Mouse (Mus musculus) gastrocnemius, postnatal 10 days (tissue): Measurements from ENCODE around the gene Ppp2r5a. TPM values are rescaled to one million over a fixed set of nuclear protein-coding genes. Genes with fewer than 3 reads are reported as not detected.

Experiments
- DNase-seq: peaks from one replicate; pipeline ENCODE4 v3.0.0; 2021; ENCODE audit warnings: mixed read lengths
- total RNA-seq, 2 experiments: library from RNA; stranded (reverse); gene quantifications; 2 replicates each; pipeline ENCODE4 v1.2.3; 2021

Ppp2r5a gene
- total RNA-seq, 2 experiments from 2014 or later: 68.2 to 69.3 TPM

DNA sequence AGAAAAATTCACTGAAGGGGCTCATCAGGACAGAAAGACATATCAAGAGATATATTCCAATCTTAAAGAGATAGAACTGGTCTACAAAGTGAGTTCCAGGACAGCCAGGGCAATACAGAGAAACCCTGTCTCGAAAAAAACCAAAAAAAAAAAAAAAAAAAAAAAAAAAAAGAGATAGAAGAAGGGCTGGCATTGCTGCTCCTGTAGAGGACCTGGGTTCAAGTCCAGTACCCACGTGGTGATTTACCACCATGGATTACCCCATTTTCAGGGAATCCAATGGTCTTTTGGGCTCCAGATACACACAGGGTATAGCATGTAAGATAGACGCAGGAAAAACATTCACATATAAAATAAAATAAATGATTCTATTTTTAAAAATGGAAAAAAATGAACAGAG, 22.2 kb downstream of the Ppp2r5a start:
- DNase-seq: no peak

DNA sequence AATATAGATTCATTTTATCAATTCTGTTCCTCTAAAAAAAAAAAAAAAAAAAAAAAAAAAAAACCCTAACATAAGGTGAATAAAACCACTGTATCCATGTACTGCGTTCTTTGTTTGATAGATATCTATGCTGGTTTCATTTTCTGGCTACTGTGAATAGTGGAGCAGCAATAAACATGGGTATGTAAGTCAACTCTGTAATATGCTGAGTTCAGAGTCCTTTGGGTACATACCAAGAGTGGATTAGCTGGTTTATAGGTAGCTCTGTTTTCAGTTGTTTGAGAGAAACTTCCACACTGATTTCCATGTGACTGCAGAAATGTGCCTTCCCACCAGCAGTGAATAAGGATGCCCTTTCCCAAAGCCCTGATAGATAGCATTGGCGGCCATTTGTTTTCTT, 25.0 kb downstream of the Ppp2r5a start:
- no peak for DNase-seq

DNA sequence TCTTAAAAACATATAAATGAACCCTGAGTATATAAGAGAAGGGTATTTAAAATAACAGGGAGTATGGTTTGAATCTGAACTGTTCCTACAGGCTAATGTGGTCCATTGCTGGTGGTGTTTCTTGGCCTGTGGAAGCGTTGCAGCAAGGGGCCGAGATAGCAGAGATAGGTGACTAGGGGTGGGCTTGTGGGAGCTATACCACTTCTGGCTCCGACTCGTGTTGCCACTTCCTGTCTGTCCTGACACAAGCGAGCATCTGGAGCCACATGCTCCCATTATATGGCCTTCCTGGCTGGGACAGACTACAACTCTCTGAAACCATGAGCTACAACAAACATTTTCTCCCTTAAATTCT, 27.5 kb downstream of the Ppp2r5a start:
- no peak for DNase-seq

DNA sequence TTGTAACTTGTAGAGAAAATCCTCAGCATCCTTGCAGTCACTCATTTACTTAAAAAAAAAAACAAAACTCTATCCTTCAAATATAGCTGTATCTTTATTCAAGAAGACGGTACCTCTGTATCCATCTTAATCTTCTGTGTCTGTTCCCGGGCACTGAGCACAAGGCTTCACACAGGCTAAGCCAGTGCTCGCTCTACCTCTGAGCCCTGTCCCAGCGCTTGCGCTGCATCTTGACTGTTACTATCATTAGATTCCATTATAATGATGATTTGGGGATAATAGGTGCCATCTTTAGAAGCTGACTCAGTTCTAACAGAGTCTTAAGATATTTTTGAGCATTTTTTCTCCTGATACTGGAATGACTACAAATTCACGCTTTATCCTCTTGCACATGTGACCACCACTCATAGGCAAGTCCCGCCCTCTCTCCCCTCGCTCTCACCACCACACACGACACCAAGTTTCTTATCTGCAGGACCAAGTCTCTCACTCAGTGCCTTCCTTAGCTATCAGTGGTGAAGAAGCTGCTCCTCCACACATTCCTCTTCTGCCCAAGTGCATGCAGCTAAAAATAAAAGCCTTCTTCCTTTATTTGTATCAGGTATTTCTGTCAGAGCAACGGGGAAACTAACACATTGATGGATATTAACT, 28.0 kb downstream of the Ppp2r5a start:
- no peak for DNase-seq

DNA sequence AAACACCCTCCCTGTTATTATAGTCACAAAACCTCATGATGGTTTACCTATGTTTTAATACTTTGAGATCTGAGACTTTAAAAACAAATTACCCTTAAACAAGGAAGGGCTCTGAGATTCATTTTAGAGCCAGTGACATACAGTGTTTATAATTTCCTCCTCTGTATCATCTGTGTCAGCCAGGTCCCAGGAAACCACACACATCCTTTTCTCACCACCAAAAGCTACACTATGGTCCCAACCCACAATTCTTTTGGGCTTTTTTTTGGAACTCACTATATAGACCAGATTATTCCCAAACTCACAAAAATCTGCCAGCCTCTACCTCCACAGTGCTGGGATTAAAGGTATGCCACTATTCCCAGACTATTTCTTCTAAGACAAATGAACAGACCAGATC, 33.9 kb downstream of the Ppp2r5a start:
- no peak for DNase-seq

DNA sequence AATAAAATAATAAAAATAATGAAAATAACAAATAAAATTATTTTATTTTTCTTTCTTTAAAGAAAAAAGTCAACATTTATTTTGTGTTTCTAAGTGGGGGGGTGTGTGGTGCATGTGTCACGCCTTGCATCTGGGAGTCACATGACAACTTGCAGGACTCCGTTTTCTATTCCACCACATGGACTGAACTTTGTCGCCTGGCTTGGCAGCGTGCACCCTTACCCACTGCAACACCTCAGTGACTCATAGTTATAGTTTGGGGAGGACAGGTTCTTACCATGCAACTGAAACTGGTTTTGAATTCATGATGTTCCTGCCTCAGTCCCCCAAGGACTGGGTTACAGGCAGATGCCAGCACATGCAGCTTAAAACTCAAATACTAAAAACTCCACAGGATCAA, 34.9 kb downstream of the Ppp2r5a start:
- DNase-seq: no peak

DNA sequence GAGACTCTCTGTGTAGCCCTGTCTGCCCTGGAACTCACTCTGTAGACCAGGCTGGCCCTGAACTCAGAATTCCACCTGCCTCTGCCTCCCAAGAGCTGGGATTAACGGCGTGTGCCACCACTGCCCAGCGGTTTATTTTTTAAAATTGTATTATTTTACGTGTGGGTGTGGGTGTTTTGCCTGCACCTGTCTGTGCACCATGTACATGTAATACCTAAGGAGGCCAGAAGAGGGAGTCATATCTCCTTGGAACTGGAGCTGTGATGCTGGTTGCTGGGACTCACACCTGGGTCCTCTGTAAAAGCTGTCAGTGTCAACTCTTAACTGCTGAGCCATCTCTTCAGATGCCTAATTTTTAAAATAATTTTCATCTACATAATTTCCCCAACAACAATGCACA, 38.6 kb downstream of the Ppp2r5a start:
- DNase-seq: no peak

DNA sequence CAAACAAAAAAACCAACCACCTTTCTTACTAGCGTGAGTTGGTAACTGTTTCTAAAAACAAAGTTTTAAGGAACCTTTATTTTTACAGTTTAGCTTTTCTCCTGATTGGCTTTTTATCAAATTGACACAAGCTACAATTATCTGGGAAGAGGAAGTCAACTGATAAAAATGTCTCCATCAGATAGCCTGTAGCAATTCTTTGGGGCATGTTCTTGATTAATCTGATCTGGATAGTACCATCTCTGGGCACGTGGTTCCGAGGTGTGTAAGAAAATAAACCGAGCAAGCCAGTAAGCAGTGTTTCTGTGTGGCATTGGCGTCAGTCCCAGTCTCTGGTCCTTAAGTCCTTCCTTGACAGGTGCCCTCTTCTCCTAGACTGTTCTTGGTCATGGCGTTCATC, 40.7 kb downstream of the Ppp2r5a start:
- no peak for DNase-seq

DNA sequence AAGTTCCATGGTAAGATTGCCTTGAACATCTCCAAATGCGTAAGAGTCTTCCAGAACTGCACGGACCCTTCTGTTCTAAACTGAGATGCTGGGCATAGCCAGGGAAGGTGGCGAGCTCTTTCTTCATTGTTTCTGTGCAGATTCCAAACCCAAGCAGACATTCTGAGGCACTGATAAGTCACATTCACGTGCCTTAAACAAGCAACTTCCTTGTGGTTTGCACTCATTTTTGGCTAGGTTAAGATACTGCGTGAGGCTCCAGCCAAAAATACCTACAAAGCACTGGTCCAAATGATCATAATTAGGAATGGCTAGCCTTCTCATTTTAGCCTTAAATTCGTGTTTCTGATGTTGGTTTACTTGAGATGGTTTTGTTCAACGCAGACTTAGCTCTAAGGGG, 43.6 kb downstream of the Ppp2r5a start:
- DNase-seq: no peak

DNA sequence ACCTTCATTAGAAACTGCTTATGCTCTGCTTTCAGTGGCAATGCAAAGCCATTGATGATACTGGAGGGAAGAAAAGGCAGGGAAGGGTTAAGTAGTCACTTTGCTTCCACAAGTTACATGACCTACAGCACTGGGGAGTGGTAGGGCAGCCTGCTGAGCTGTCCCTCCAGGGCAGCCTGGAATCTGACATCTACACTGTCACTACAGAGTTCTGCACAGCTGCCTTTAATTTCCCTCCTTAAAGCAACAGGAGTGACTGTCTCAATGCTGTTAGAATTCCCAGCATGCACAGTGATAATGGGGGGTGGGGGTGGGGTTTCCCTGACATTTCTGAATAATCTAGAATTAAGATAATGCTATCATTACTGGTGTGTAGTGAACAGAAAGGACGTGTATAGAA, 46.1 kb downstream of the Ppp2r5a start:
- no peak for DNase-seq

DNA sequence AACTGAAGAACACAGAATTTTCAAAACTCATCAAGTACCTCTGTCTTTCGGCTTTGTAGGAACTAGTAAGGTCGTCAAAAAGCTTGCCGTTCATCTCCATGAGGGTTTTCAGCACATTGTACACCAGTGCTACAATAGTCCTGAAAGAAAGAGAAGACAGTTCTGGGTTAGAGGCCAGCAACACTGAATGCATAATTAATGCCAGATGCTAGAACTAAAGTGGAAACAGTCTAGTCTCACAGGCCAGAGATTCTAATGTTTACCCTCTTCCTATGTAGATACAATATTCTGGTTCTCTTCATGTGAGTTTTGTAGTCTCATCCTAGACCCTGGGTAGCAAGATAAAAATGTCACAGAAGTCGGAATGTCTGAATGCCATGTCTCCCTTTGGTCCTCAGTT, 49.2 kb downstream of the Ppp2r5a start:
- no peak for DNase-seq

DNA sequence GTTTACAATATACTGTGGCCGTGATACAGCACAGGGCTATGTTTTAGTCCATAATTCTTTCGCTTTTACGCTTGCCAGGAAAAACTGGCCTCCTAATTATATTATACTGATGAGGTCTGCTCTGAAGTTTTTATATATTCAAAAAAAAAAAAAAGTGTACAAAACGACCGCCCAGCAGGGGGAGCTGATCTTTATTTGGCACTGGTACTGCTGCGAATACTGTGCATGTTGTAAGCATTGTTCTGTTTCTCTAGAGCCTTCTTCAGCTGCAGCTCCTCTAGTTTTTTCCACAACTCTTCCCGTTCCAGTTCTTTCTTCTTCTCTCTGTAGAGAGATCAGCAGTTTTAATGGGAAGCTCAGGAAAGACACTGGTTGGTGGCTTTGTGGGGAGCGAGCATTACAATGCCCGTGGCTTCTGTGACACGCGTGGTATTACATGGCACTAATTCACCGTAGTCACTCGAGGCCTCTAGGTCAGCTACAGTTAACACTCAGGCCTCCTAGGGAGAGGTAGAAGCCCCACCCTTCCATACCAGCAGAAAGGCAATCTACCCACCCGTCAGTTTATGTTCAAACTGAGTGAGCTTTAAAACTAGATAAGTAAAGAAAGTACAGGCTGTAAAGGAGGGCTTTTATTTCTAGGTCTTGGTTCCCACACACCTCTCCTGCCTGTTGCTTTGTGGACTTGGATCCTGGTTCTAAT, 50.1 kb downstream of the Ppp2r5a start:
- peak; percentile 74 for DNase-seq

DNA sequence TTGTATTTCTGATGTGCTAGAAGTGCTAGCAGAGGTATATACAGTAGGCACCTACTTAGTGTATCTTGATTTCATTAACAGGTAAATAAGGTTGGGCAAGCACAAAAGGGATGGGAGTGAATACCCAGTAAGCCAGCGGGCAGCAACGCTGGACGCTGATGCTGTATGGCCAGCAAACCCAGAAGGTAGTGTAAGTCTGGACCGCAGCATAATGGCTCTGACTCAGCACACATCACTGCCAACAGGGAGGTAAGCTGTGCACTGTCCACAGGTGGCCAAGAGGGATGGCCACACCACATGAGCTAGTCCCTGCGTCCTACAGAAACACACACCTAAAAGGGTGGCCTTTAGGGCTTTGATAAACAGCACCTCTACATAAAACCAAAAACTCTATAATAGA, 52.7 kb downstream of the Ppp2r5a start:
- DNase-seq: no peak

DNA sequence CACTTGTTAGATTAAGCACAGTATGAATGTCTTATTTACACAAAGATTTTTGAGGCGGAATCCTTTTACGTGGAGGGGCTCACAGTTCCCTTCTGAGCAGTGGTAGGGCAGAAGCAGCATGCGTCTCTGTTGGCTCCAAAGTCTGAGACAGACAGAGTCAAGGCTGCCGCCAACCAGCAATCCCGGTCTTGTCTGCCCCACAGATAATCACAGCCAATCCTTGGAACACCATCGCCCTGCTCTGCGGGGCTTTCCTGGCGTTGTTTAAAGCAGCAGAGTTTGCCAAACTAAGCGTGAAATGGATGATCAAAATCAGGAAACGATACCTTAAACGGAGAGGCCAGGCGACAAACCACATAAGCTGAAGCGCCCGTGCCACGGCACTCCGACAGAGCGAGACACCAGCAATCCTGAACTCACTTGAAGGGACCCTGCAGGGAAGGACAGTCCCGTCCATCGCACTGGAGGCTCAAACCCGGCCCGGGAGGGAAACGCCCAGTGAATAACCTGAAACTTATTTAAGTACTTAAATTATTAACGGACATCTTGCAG, 53.5 kb downstream of the Ppp2r5a start:
- no peak for DNase-seq

DNA sequence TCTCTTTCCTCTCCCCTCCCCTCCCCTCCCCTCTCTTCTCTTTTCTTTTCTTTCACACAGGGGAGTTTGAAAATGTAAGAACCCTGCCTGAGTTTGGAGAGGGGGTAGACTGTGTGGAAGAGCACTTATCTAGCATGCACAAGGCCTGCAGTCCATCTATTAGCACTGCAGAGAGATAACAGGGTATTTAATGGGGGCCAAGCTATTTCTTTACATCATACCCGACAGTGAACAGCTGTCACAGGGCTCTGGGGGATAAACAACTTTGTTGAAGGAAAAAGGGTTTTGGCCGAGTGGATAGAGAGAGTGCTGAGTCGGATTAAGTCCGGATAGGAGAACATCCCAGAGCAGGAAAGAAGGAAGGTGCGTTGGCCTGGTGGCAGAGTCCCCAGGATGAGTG, 54.1 kb downstream of the Ppp2r5a start:
- no peak for DNase-seq

DNA sequence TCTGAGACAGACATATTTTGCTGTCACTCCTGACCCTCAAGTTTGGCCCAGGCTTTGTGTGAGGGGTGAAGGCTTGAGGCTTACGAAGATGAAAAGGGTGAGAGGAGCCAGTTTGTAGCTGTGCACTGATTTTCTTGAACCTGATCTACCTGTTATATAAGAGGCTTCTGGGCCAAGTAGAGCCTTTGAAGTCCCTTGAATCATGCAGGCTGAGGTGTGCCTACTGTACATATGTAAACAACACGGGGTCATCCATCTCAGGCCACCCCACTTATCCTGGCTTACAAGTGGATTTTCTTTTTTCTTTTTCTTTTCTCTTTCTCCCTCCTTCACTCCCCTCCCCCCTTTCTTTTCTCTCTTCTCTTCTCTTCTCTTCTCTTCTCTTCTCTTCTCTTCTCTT, 54.5 kb downstream of the Ppp2r5a start:
- no peak for DNase-seq

DNA sequence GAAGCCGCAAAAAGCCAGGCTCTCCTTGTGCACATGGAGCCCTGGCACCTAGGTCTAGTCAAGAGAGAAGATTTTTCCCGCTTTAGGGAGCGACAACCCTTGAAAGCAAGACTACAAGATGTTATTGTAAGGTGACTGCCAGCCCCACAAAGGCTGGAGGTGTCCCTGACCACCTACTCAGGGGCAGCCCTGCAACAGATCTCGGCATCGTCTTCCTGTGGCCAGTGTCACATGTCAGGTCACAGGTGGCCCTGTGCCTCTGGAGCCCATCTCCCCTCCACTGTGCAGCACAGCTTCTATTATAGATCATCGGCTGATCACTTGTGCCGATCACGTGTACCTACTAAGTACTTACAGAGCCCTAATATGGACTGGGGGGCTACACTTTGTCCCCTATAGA, 55.5 kb downstream of the Ppp2r5a start:
- no peak for DNase-seq

DNA sequence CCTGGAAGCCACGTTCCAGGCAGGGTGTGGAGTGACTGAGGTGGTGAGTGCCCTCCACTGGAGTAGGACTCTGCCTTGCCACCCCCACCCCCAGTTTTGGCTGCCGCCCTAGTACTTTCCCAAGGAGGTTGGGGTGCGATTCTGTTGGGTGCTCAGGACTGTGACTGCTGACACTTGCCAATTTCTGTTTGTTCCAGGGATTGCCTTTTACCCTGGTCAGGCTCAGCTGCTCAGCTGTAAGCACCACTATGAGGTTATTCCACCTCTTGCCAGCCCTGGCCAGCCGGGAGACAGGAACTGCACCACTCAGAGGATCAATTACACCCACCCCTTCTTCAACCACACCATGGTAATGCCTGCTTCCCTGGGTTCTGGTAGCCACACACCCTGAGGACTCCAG, 62.5 kb downstream of the Ppp2r5a start:
- no peak for DNase-seq

DNA sequence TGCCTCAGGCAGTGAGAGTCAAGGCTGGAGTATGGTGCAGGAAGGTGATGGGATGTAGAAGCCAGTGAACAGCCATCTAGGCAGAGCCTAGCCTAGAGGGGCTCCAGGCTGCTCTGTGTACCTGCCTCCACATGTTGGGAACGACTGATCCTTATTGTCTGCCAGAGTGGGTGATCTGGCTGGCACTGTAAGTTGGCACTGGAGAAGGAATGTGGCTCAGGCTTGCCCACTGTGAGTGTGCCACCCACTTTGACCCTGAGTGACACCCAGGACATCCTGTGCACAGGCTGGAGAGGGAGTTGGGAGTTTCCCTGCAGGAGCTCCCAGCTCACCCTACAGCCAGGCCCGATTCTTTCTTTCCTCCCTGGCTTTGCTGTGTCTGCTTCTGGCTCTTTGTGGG, 63.2 kb downstream of the Ppp2r5a start:
- no peak for DNase-seq

DNA sequence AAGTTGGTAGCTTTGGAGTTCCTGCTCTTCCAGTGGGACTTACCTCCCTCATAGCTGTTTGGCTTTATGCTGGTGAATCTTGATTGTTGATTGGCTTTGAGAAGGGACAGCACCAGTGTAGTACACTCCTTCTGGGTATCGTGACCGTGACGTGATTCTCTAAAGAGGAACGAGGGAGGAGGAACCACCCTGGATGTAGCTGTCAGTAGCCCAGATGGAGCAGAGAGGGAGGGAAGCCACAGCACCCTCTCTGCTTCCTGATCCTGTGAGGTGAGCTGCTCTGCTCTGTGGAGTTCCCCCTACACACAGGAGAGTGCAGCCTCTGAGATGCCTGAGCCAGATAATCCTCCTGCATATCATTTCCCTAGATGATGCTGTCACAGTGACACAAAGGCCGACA, 68.6 kb downstream of the Ppp2r5a start:
- no peak for DNase-seq

DNA sequence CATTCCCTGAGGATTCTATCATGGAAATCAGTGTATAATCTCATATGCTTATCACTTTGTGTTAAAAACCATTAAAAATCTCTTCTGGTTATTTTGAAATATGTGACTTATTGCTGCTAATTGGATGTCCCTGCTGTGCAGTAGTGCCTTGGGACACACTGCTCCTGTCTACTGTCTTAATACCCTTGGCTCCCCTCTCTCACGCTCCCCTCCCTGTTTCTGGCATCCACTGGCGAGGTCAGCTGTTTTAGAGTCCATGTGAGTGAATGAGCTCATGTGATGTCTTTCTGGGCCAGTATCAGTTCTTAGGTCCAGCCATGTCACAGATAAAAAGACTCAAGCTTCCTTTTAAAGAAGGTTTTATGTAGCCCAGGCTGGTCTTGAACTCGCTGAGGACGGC, 72.7 kb downstream of the Ppp2r5a start:
- no peak for DNase-seq

DNA sequence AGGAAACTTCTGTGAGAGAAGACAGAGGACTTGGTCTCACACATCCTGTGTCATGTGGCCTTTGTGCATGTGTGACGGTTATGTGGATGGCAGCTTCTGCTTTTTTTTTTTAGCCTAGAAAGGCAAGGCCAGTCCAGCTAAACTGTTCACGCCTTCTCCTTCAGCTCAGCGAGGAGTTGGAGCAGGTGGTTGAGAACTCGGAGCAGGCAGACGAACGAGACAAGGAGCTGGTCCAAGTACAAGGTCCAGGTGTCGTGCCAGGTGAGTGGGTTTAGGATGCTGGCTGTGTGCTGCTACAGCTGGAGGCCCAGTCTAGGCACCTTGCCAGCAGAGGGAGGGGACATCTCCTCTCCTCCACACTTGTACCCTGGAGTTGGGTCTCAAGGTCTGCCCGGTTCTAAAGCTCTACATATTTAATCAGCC, 75.0 kb downstream of the Ppp2r5a start:
- DNase-seq: no peak

DNA sequence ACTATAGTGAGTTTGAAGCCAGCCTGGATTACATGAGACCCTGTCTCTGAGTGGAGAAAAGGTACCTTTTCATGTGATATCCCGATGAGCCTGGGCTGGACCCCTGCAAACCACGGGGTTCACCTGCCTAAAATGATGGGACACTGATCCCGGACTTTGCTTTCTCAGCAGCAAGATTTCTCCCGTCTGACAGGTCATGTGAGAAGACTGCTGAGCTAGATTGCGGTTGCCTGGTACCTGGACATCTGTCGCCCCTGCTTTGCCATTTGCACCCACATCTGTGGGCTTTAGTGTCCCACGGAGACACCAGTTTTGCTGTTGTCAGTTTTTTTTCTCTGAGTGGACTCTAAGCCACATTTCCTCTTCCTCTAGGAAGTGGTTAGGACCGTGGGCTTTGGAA, 75.8 kb downstream of the Ppp2r5a start:
- no peak for DNase-seq

DNA sequence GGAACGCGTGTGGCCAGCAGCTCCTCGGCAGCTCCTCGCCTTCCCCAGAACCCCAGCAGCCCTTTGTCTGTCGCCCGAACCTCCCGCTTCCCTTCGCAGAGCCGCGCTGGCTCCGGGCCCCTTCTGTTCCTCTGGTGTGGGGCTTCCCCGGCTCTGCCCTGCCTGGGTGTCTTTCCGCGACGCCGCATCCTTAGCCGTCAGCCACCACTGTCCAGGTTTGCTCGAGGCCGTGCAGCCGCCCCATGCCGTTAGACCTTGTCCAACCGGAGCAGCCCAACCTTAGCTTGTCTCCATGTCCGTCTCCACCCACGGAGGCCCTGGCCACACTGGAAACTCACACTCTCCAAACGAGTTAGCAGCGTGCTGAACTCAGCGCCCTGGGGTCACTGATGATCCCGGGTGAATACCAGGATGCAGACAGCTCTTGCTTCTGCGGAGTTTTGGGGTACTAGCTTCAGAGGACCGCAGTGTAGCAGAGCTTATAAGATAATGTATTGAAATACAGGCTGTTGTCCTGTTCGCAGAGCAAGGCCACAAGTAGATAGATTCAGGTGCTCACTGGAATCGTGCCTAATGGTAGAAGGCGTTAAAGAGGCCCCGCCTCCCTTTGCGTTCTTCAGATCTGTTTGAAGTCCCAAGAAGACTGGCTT, 76.7 kb downstream of the Ppp2r5a start:
- peak; percentile 57 for DNase-seq
